Mouse (Mus musculus) frontal cortex, postnatal 14 days (tissue): ENCODE data around the gene Daglb.
A peak's percentile ranks its signal among the peaks of the same experiment; 100 is the strongest.
"Not testable (repeated sequence)": the region's sequence is repeated elsewhere in the genome, so short reads cannot be mapped to it uniquely, and the experiment has no call there.

Experiments used
- DNase-seq, 2 experiments: peaks; one replicate each; pipeline ENCODE4 v3.0.0; 2022; ENCODE audit warnings: low spot score in 2 of 2

Gene Daglb

GRCm38 (mm10) chr5:143518045-143518591, 53.7 kb downstream of the Daglb start:
- DNase-seq: no peak

- DNase-seq: no peak
These were observed 56.0 kb downstream of the Daglb start for GRCm38 (mm10) chr5:143520415-143520814.

GRCm38 (mm10) chr5:143522882-143523281, 58.5 kb downstream of the Daglb start:
- no peak for DNase-seq

- DNase-seq: no peak
These were observed 61.3 kb downstream of the Daglb start for GRCm38 (mm10) chr5:143525454-143526225.

- no peak for DNase-seq
These were observed 62.4 kb downstream of the Daglb start for GRCm38 (mm10) chr5:143526698-143527331.

GRCm38 (mm10) chr5:143527486-143528307, 63.3 kb downstream of the Daglb start, which contains the start of gene Rac1:
Gene Rac1 (minus strand): TSS chr5:143528036.
- DNase-seq: peak; percentile 89 to 93

GRCm38 (mm10) chr5:143528308-143528683, 63.9 kb downstream of the Daglb start:
- no peak for DNase-seq

- no peak for DNase-seq
These were observed 66.3 kb downstream of the Daglb start for GRCm38 (mm10) chr5:143530715-143531114.

GRCm38 (mm10) chr5:143534922-143535321, 70.5 kb downstream of the Daglb start:
- no peak for DNase-seq

- no peak for DNase-seq
These were observed 72.6 kb downstream of the Daglb start for GRCm38 (mm10) chr5:143537022-143537421.

GRCm38 (mm10) chr5:143539111-143539510, 74.7 kb downstream of the Daglb start:
- no peak for DNase-seq

- DNase-seq: peak; percentile 53 to 71
These were observed 83.0 kb downstream of the Daglb start for GRCm38 (mm10) chr5:143547384-143547783.

GRCm38 (mm10) chr5:143547866-143548265, 83.5 kb downstream of the Daglb start:
- DNase-seq: no peak

GRCm38 (mm10) chr5:143548401-143548846, 84.0 kb downstream of the Daglb start:
- peak; percentile 91 to 94 for DNase-seq

GRCm38 (mm10) chr5:143548922-143549321, 84.5 kb downstream of the Daglb start:
- not testable (repeated sequence) for DNase-seq

- DNase-seq: peak in 1 of 2 experiments; percentile 26
These were observed 88.5 kb downstream of the Daglb start for GRCm38 (mm10) chr5:143552911-143553310.

- no peak for DNase-seq
These were observed 90.8 kb downstream of the Daglb start for GRCm38 (mm10) chr5:143555233-143555632.
